Mouse (Mus musculus): ENCODE results near the gene Arsk. TPM values are rescaled to one million over a fixed set of nuclear protein-coding genes. Genes with fewer than 3 reads are reported as not detected.

The Arsk gene
- polyA plus RNA-seq, 1 experiment from 2014 or later, result 8.2 TPM

- Histone ChIP-seq H3K27me3 (ENCODE audit: control insufficient read depth, insufficient read depth, low read length) (no peaks in the 10 kb centered on the region), H3K9me3 (replicated peaks; ENCODE audit: control insufficient read depth, low read length) (no peaks in the 10 kb centered on the region), H3K4me3 (replicated peaks; ENCODE audit: low read length) (no peak overlapping the region), H3K9ac (ENCODE audit: low read length) (no peak overlapping the region), H3K4me1 (ENCODE audit: control insufficient read depth, insufficient read depth, low read length) (no peaks in the 10 kb centered on the region), H3K27ac (ENCODE audit: low read length) (no peak overlapping the region), H3K36me3 (ENCODE audit: control insufficient read depth, insufficient read depth, low read length) (no peaks in the 10 kb centered on the region), H3K4me2 (ENCODE audit: low read depth, low read length) (no peak overlapping the region)
- no peak for ATAC-seq (ENCODE audit: insufficient read depth, low FRiP score)
- WGBS, result 80% methylated on average over 1 of the region's 1 CpGs
These were observed 24.1 kb downstream of the Arsk start for GRCm38 (mm10) chr13:76074323-76074722.

- Histone ChIP-seq H3K4me2 (ENCODE audit: low read depth, low read length) (no peak overlapping the region), H3K9ac (ENCODE audit: low read length) (no peak overlapping the region), H3K36me3 (ENCODE audit: control insufficient read depth, insufficient read depth, low read length) (peaks cover 3% of the 10 kb centered on the region; the same call in 1 of the 2 replicates), H3K27me3 (ENCODE audit: control insufficient read depth, insufficient read depth, low read length) (no peaks in the 10 kb centered on the region), H3K9me3 (replicated peaks; ENCODE audit: control insufficient read depth, low read length) (no peaks in the 10 kb centered on the region), H3K4me1 (ENCODE audit: control insufficient read depth, insufficient read depth, low read length) (no peaks in the 10 kb centered on the region), H3K27ac (ENCODE audit: low read length) (no peak overlapping the region), H3K4me3 (replicated peaks; ENCODE audit: low read length) (no peak overlapping the region)
- no peak for ATAC-seq (ENCODE audit: insufficient read depth, low FRiP score)
- WGBS, result 78% methylated on average over 13 of the region's 13 CpGs
These were observed 34.0 kb downstream of the Arsk start for GRCm38 (mm10) chr13:76064363-76064945.

GRCm38 (mm10) chr13:76063548-76063947 is 34.9 kb downstream of the Arsk start:
- ATAC-seq (ENCODE audit: insufficient read depth, low FRiP score), result no peak
- Histone ChIP-seq H3K36me3 (ENCODE audit: control insufficient read depth, insufficient read depth, low read length) (peaks cover 3% of the 10 kb centered on the region; the same call in 1 of the 2 replicates), H3K4me1 (ENCODE audit: control insufficient read depth, insufficient read depth, low read length) (no peaks in the 10 kb centered on the region), H3K4me3 (replicated peaks; ENCODE audit: low read length) (no peak overlapping the region), H3K27me3 (ENCODE audit: control insufficient read depth, insufficient read depth, low read length) (no peaks in the 10 kb centered on the region), H3K4me2 (ENCODE audit: low read depth, low read length) (no peak overlapping the region), H3K9ac (ENCODE audit: low read length) (no peak overlapping the region), H3K9me3 (replicated peaks; ENCODE audit: control insufficient read depth, low read length) (no peaks in the 10 kb centered on the region), H3K27ac (ENCODE audit: low read length) (no peak overlapping the region)
- WGBS, result 87% methylated on average over 4 of the region's 4 CpGs

GRCm38 (mm10) chr13:76062569-76062968 is 35.9 kb downstream of the Arsk start:
- 91% methylated on average over 3 of the region's 3 CpGs for WGBS

GRCm38 (mm10) chr13:76062126-76062525 is 36.3 kb downstream of the Arsk start:
- H3K9ac ChIP-seq (ENCODE audit: low read length), result no peak overlapping the region
- H3K36me3 ChIP-seq (ENCODE audit: control insufficient read depth, insufficient read depth, low read length), result peaks cover 3% of the 10 kb centered on the region; the same call in 1 of the 2 replicates
- no peaks in the 10 kb centered on the region for H3K9me3 ChIP-seq (replicated peaks; ENCODE audit: control insufficient read depth, low read length)
- no peak for ATAC-seq (ENCODE audit: insufficient read depth, low FRiP score)
- H3K27ac ChIP-seq (ENCODE audit: low read length), result no peak overlapping the region
- peaks cover 9% of the 10 kb centered on the region; the same call in 1 of the 2 replicates for H3K27me3 ChIP-seq (ENCODE audit: control insufficient read depth, insufficient read depth, low read length)
- WGBS, result 83% methylated on average over 3 of the region's 3 CpGs
- no peak overlapping the region for H3K4me2 ChIP-seq (ENCODE audit: low read depth, low read length)
- no peak overlapping the region for H3K4me3 ChIP-seq (replicated peaks; ENCODE audit: low read length)
- no peaks in the 10 kb centered on the region for H3K4me1 ChIP-seq (ENCODE audit: control insufficient read depth, insufficient read depth, low read length)

More at GRCm38 (mm10) chr13:76062569-76062968, 35.9 kb downstream of the Arsk start:
- no peak overlapping the region for H3K4me3 ChIP-seq (replicated peaks; ENCODE audit: low read length)
- no peaks in the 10 kb centered on the region for H3K4me1 ChIP-seq (ENCODE audit: control insufficient read depth, insufficient read depth, low read length)
- H3K27ac ChIP-seq (ENCODE audit: low read length), result no peak overlapping the region
- peaks cover 3% of the 10 kb centered on the region; the same call in 1 of the 2 replicates for H3K36me3 ChIP-seq (ENCODE audit: control insufficient read depth, insufficient read depth, low read length)
- no peak overlapping the region for H3K9ac ChIP-seq (ENCODE audit: low read length)
- H3K9me3 ChIP-seq (replicated peaks; ENCODE audit: control insufficient read depth, low read length), result no peaks in the 10 kb centered on the region
- ATAC-seq (ENCODE audit: insufficient read depth, low FRiP score), result no peak
- peaks cover 5% of the 10 kb centered on the region; the same call in 1 of the 2 replicates for H3K27me3 ChIP-seq (ENCODE audit: control insufficient read depth, insufficient read depth, low read length)
- H3K4me2 ChIP-seq (ENCODE audit: low read depth, low read length), result no peak overlapping the region

- 89% methylated on average over 4 of the region's 4 CpGs for WGBS
- Histone ChIP-seq H3K27me3 (ENCODE audit: control insufficient read depth, insufficient read depth, low read length) (peaks cover 32% of the 10 kb centered on the region), H3K27ac (ENCODE audit: low read length) (no peak overlapping the region), H3K4me3 (replicated peaks; ENCODE audit: low read length) (no peak overlapping the region), H3K9me3 (replicated peaks; ENCODE audit: control insufficient read depth, low read length) (no peaks in the 10 kb centered on the region), H3K9ac (ENCODE audit: low read length) (no peak overlapping the region), H3K4me2 (ENCODE audit: low read depth, low read length) (no peak overlapping the region), H3K4me1 (ENCODE audit: control insufficient read depth, insufficient read depth, low read length) (peaks cover 13% of the 10 kb centered on the region), H3K36me3 (ENCODE audit: control insufficient read depth, insufficient read depth, low read length) (peaks cover 3% of the 10 kb centered on the region; the same call in 1 of the 2 replicates)
- ATAC-seq (ENCODE audit: insufficient read depth, low FRiP score), result no peak
These were observed 38.9 kb downstream of the Arsk start for GRCm38 (mm10) chr13:76059591-76059990.

GRCm38 (mm10) chr13:76057267-76058069 is 41.0 kb downstream of the Arsk start:
- Histone ChIP-seq H3K27ac (ENCODE audit: low read length) (no peak overlapping the region), H3K27me3 (ENCODE audit: control insufficient read depth, insufficient read depth, low read length) (peaks cover 41% of the 10 kb centered on the region), H3K4me2 (ENCODE audit: low read depth, low read length) (no peak overlapping the region), H3K4me1 (ENCODE audit: control insufficient read depth, insufficient read depth, low read length) (peaks cover 13% of the 10 kb centered on the region), H3K4me3 (replicated peaks; ENCODE audit: low read length) (no peak overlapping the region), H3K36me3 (ENCODE audit: control insufficient read depth, insufficient read depth, low read length) (no peaks in the 10 kb centered on the region), H3K9me3 (replicated peaks; ENCODE audit: control insufficient read depth, low read length) (no peaks in the 10 kb centered on the region), H3K9ac (ENCODE audit: low read length) (no peak overlapping the region)
- 65% methylated on average over 10 of the region's 10 CpGs for WGBS
- ATAC-seq (ENCODE audit: insufficient read depth, low FRiP score), result no peak

GRCm38 (mm10) chr13:76056896-76057266 is 41.6 kb downstream of the Arsk start, which contains the start of gene Gpr150:
Gene Gpr150, minus strand, starts transcription at chr13:76056996.
- Histone ChIP-seq H3K27me3 (ENCODE audit: control insufficient read depth, insufficient read depth, low read length) (peaks cover 41% of the 10 kb centered on the region), H3K9ac (ENCODE audit: low read length) (peak within 1 kb of the TSS; percentile 56), H3K9me3 (replicated peaks; ENCODE audit: control insufficient read depth, low read length) (no peaks in the 10 kb centered on the region), H3K4me1 (ENCODE audit: control insufficient read depth, insufficient read depth, low read length) (peaks cover 13% of the 10 kb centered on the region), H3K4me3 (replicated peaks; ENCODE audit: low read length) (peak within 1 kb of the TSS; percentile 54), H3K36me3 (ENCODE audit: control insufficient read depth, insufficient read depth, low read length) (no peaks in the 10 kb centered on the region), H3K27ac (ENCODE audit: low read length) (no peak within 1 kb of the TSS), H3K4me2 (ENCODE audit: low read depth, low read length) (peak within 1 kb of the TSS; percentile 93)
- no peak for ATAC-seq (ENCODE audit: insufficient read depth, low FRiP score)
- WGBS, result 14% methylated on average over 10 of the region's 10 CpGs

- Histone ChIP-seq H3K9ac (ENCODE audit: low read length) (peak overlapping the region; percentile 56), H3K27me3 (ENCODE audit: control insufficient read depth, insufficient read depth, low read length) (peaks cover 41% of the 10 kb centered on the region), H3K9me3 (replicated peaks; ENCODE audit: control insufficient read depth, low read length) (no peaks in the 10 kb centered on the region), H3K4me2 (ENCODE audit: low read depth, low read length) (peak overlapping the region; percentile 93), H3K4me3 (replicated peaks; ENCODE audit: low read length) (peak overlapping the region; percentile 54), H3K4me1 (ENCODE audit: control insufficient read depth, insufficient read depth, low read length) (peaks cover 13% of the 10 kb centered on the region), H3K36me3 (ENCODE audit: control insufficient read depth, insufficient read depth, low read length) (no peaks in the 10 kb centered on the region), H3K27ac (ENCODE audit: low read length) (no peak overlapping the region)
- under 1% methylated on average over 34 of the region's 34 CpGs for WGBS
- peak; percentile 81 for ATAC-seq (ENCODE audit: insufficient read depth, low FRiP score)
These were observed 42.2 kb downstream of the Arsk start for GRCm38 (mm10) chr13:76056261-76056724.
